Mouse (Mus musculus): ENCODE data around the gene Npc2.

The Npc2 gene

GRCm38 (mm10) chr12:84743496-84743895 lies 29.5 kb downstream of the Npc2 start:
- no peak for ATAC-seq (ENCODE audit: insufficient number of reproducible peaks, low FRiP score, low TSS enrichment)

GRCm38 (mm10) chr12:84733366-84733765 lies 39.6 kb downstream of the Npc2 start:
- no peak for ATAC-seq (ENCODE audit: insufficient number of reproducible peaks, low FRiP score, low TSS enrichment)

- ATAC-seq (ENCODE audit: insufficient number of reproducible peaks, low FRiP score, low TSS enrichment), result no peak
Observed at GRCm38 (mm10) chr12:84728421-84728820, 44.5 kb downstream of the Npc2 start.

GRCm38 (mm10) chr12:84727434-84727833 lies 45.5 kb downstream of the Npc2 start:
- no peak for ATAC-seq (ENCODE audit: insufficient number of reproducible peaks, low FRiP score, low TSS enrichment)

- no peak for ATAC-seq (ENCODE audit: insufficient number of reproducible peaks, low FRiP score, low TSS enrichment)
Observed at GRCm38 (mm10) chr12:84726986-84727385, 46.0 kb downstream of the Npc2 start.

GRCm38 (mm10) chr12:84726391-84726790 lies 46.6 kb downstream of the Npc2 start:
- ATAC-seq (ENCODE audit: insufficient number of reproducible peaks, low FRiP score, low TSS enrichment), result no peak

- no peak for ATAC-seq (ENCODE audit: insufficient number of reproducible peaks, low FRiP score, low TSS enrichment)
Observed at GRCm38 (mm10) chr12:84718462-84719244, 54.3 kb downstream of the Npc2 start.

- ATAC-seq (ENCODE audit: insufficient number of reproducible peaks, low FRiP score, low TSS enrichment), result no peak
Observed at GRCm38 (mm10) chr12:84714578-84714977, 58.4 kb downstream of the Npc2 start.

- ATAC-seq (ENCODE audit: insufficient number of reproducible peaks, low FRiP score, low TSS enrichment), result no peak
Observed at GRCm38 (mm10) chr12:84709842-84710439, 63.0 kb downstream of the Npc2 start.

- no peak for ATAC-seq (ENCODE audit: insufficient number of reproducible peaks, low FRiP score, low TSS enrichment)
Observed at GRCm38 (mm10) chr12:84707804-84708203, 65.1 kb downstream of the Npc2 start.

- ATAC-seq (ENCODE audit: insufficient number of reproducible peaks, low FRiP score, low TSS enrichment), result no peak
Observed at GRCm38 (mm10) chr12:84706886-84707285, 66.1 kb downstream of the Npc2 start.
